Mouse (Mus musculus): ENCODE data around the gene Ghr. TPM values are rescaled to one million over a fixed set of nuclear protein-coding genes. Genes with fewer than 3 reads are reported as not detected.

Gene Ghr
- polyA plus RNA-seq, 1 experiment from 2014 or later: 10.7 TPM

DNA sequence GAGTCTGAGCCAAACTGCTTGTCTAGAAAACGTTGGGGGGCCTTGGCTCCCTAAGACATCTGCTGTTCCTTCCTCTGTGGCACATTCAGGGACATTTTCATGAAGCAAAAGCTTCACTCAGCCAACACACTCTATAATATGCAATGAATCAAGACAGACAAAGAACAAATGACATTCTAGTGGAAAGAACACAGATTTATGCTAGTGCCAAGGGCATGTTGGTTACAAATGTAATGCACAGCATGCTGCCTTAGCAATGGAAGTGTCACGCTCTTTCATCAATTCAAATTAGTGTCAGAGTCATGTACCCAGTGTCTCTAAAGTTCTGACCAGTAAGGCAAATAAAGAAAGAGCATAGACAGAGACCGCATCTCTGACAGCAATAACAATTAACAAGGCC is 187.6 kb downstream of the Ghr start:
- Histone ChIP-seq H3K27me3 (ENCODE audit: control insufficient read depth, insufficient read depth, low read length) (no peaks in the 10 kb centered on the region), H3K27ac (replicated peaks; ENCODE audit: low read depth, low read length) (no peak overlapping the region), H3K9ac (replicated peaks; ENCODE audit: low read length) (no peak overlapping the region), H3K9me3 (ENCODE audit: control insufficient read depth, low read length) (no peaks in the 10 kb centered on the region), H3K4me1 (ENCODE audit: control insufficient read depth, insufficient read depth, low read length) (no peaks in the 10 kb centered on the region), H3K36me3 (ENCODE audit: control insufficient read depth, insufficient read depth, low read length) (no peaks in the 10 kb centered on the region), H3K4me3 (replicated peaks; ENCODE audit: low read depth, low read length) (no peak overlapping the region), H3K4me2 (ENCODE audit: low read length) (no peak overlapping the region)
- 77% methylated on average over 3 of the region's 3 CpGs for WGBS
- DNase-seq (no peak), ATAC-seq (ENCODE audit: low FRiP score, low TSS enrichment) (no peak)

DNA sequence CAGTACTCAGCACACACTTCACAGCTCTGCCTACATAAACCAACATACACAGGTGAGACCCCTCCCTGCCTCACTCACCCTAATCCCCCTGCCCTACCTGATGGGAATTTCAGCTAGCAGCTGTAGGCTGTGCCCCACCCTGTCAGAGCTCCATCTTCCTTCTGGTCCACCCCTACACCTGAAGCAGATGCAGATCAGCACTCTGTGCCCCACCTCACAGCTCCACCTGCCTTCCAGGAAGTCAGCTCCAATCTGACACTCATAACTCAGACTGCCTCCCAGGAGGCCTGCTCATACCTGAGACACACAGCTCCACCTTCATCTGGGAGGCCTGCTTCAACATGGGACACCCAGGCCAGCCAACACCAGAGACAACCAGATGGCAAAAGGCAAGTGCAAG is 192.6 kb downstream of the Ghr start:
- Histone ChIP-seq H3K4me3 (replicated peaks; ENCODE audit: low read depth, low read length) (no peak overlapping the region), H3K27ac (replicated peaks; ENCODE audit: low read depth, low read length) (no peak overlapping the region), H3K9me3 (ENCODE audit: control insufficient read depth, low read length) (no peaks in the 10 kb centered on the region), H3K4me2 (ENCODE audit: low read length) (no peak overlapping the region), H3K4me1 (ENCODE audit: control insufficient read depth, insufficient read depth, low read length) (no peaks in the 10 kb centered on the region), H3K36me3 (ENCODE audit: control insufficient read depth, insufficient read depth, low read length) (no peaks in the 10 kb centered on the region), H3K27me3 (ENCODE audit: control insufficient read depth, insufficient read depth, low read length) (no peaks in the 10 kb centered on the region), H3K9ac (replicated peaks; ENCODE audit: low read length) (no peak overlapping the region)
- ATAC-seq (ENCODE audit: low FRiP score, low TSS enrichment): no peak
- no peak for DNase-seq

DNA sequence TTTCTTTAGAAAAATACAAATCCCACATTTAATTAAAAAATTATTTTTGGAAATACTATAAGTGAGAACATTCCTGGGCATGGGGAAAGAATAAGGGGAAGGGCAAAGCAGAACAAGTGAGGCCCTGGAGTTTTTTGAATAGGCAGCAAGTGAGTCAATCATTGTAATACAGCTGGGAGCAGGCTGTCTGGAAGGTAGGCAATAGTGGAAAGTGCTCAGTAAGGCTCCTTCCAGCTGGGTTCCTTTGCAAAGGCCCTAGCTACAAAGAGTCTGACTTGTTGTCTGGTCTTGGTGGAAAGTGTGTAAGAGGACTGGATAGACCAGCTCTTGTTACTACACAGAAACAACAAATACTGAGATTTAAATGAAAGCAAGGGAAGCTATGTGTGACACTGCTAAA is 194.3 kb downstream of the Ghr start:
- no peak overlapping the region for H3K4me2 ChIP-seq (ENCODE audit: low read length)
- no peak overlapping the region for H3K4me3 ChIP-seq (replicated peaks; ENCODE audit: low read depth, low read length)
- no peaks in the 10 kb centered on the region for H3K4me1 ChIP-seq (ENCODE audit: control insufficient read depth, insufficient read depth, low read length)
- no peaks in the 10 kb centered on the region for H3K27me3 ChIP-seq (ENCODE audit: control insufficient read depth, insufficient read depth, low read length)
- ATAC-seq (ENCODE audit: low FRiP score, low TSS enrichment) (no peak), DNase-seq (no peak)
- no peaks in the 10 kb centered on the region for H3K9me3 ChIP-seq (ENCODE audit: control insufficient read depth, low read length)
- H3K9ac ChIP-seq (replicated peaks; ENCODE audit: low read length): no peak overlapping the region
- no peaks in the 10 kb centered on the region for H3K36me3 ChIP-seq (ENCODE audit: control insufficient read depth, insufficient read depth, low read length)
- no peak overlapping the region for H3K27ac ChIP-seq (replicated peaks; ENCODE audit: low read depth, low read length)

DNA sequence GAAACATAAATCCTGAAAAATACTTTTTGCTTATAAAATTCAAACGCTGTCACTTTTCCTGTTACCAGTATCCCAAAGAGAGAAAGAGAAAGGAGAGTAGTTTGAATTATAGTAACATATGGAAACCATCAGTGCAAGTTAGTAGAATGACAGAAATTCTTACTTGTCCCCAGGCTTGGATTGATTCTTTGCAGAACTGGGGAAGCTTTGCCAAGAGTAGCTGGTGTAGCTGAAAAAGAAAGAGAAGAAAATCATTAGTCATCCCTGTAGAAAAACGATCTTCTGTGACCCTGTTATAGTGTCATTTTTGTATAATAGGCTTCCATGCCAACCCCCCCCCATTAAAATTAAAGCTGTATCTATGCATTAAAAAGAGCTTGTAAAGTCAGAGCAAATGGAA is 194.8 kb downstream of the Ghr start:
- no peak overlapping the region for H3K27ac ChIP-seq (replicated peaks; ENCODE audit: low read depth, low read length)
- 88% methylated on average over 2 of the region's 2 CpGs for WGBS
- no peaks in the 10 kb centered on the region for H3K36me3 ChIP-seq (ENCODE audit: control insufficient read depth, insufficient read depth, low read length)
- no peak overlapping the region for H3K4me3 ChIP-seq (replicated peaks; ENCODE audit: low read depth, low read length)
- H3K9me3 ChIP-seq (ENCODE audit: control insufficient read depth, low read length): no peaks in the 10 kb centered on the region
- DNase-seq (no peak), ATAC-seq (ENCODE audit: low FRiP score, low TSS enrichment) (no peak)
- no peaks in the 10 kb centered on the region for H3K27me3 ChIP-seq (ENCODE audit: control insufficient read depth, insufficient read depth, low read length)
- H3K4me2 ChIP-seq (ENCODE audit: low read length): no peak overlapping the region
- no peak overlapping the region for H3K9ac ChIP-seq (replicated peaks; ENCODE audit: low read length)
- no peaks in the 10 kb centered on the region for H3K4me1 ChIP-seq (ENCODE audit: control insufficient read depth, insufficient read depth, low read length)

GRCm38 (mm10) chr15:3383788-3384187 is 199.5 kb downstream of the Ghr start:
- H3K27ac ChIP-seq (replicated peaks; ENCODE audit: low read depth, low read length): no peak overlapping the region
- ATAC-seq (ENCODE audit: low FRiP score, low TSS enrichment) (no peak), DNase-seq (no peak)
- H3K36me3 ChIP-seq (ENCODE audit: control insufficient read depth, insufficient read depth, low read length): no peaks in the 10 kb centered on the region
- no peak overlapping the region for H3K4me2 ChIP-seq (ENCODE audit: low read length)
- no peaks in the 10 kb centered on the region for H3K4me1 ChIP-seq (ENCODE audit: control insufficient read depth, insufficient read depth, low read length)
- no peaks in the 10 kb centered on the region for H3K9me3 ChIP-seq (ENCODE audit: control insufficient read depth, low read length)
- no peaks in the 10 kb centered on the region for H3K27me3 ChIP-seq (ENCODE audit: control insufficient read depth, insufficient read depth, low read length)
- no peak overlapping the region for H3K4me3 ChIP-seq (replicated peaks; ENCODE audit: low read depth, low read length)
- WGBS: 72% methylated on average over 2 of the region's 2 CpGs
- no peak overlapping the region for H3K9ac ChIP-seq (replicated peaks; ENCODE audit: low read length)

DNA sequence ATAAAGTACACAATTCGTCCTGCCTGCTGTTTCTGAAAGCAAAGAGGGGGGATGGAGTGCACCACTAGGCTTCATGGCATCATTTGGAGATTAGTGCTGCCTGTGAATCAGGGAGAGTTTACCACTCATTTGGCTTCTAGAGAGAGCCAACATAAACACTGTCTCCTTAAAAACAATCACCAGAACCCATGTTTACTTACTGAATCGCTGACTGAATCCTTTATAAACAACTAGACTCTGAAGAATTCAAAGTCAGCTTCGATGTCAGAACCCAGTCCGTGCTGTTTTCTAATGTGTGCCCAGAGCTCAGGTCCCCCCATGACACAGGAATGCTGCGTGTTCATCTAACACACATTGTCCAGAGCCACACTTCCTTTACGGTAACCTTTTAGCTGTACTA is 201.9 kb downstream of the Ghr start:
- no peaks in the 10 kb centered on the region for H3K27me3 ChIP-seq (ENCODE audit: control insufficient read depth, insufficient read depth, low read length)
- no peaks in the 10 kb centered on the region for H3K9me3 ChIP-seq (ENCODE audit: control insufficient read depth, low read length)
- no peak overlapping the region for H3K4me3 ChIP-seq (replicated peaks; ENCODE audit: low read depth, low read length)
- H3K36me3 ChIP-seq (ENCODE audit: control insufficient read depth, insufficient read depth, low read length): no peaks in the 10 kb centered on the region
- DNase-seq (no peak), ATAC-seq (ENCODE audit: low FRiP score, low TSS enrichment) (no peak)
- no peak overlapping the region for H3K9ac ChIP-seq (replicated peaks; ENCODE audit: low read length)
- H3K27ac ChIP-seq (replicated peaks; ENCODE audit: low read depth, low read length): no peak overlapping the region
- no peaks in the 10 kb centered on the region for H3K4me1 ChIP-seq (ENCODE audit: control insufficient read depth, insufficient read depth, low read length)
- WGBS: 80% methylated on average over 6 of the region's 6 CpGs
- H3K4me2 ChIP-seq (ENCODE audit: low read length): no peak overlapping the region

DNA sequence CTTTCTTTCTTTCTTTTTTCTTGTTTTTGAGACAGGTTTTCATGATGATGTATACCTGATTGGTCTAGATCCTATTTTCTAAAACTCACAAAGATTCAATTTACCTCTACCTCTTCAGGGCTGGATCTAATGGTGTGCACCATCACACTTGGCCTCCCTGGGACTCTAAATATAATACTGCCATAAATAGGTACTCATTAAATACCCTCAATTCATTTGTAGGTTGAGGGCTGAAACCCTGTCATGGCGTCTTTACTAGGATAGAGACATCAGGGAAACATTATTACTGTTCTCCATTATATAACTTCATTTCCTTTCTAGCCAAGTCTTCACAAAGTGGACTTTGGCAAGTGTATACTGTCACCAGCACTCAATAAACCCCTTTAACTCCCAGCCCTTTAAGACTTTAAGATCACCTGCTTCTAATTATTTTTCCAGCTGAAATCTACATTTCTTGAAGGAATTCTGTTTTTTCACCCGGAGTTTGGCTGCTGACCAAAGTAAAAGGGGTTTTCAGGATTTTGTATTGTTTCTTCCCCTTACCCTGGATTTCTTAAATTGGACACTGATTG is 214.9 kb downstream of the Ghr start:
- H3K9me3 ChIP-seq (ENCODE audit: control insufficient read depth, low read length): no peaks in the 10 kb centered on the region
- no peak for DNase-seq
- no peak overlapping the region for H3K4me3 ChIP-seq (replicated peaks; ENCODE audit: low read depth, low read length)
- no peak for ATAC-seq (ENCODE audit: low FRiP score, low TSS enrichment)
- H3K27ac ChIP-seq (replicated peaks; ENCODE audit: low read depth, low read length): no peak overlapping the region
- H3K4me2 ChIP-seq (ENCODE audit: low read length): no peak overlapping the region
- WGBS: 94% methylated on average over 2 of the region's 2 CpGs
- no peak overlapping the region for H3K9ac ChIP-seq (replicated peaks; ENCODE audit: low read length)
- H3K27me3 ChIP-seq (ENCODE audit: control insufficient read depth, insufficient read depth, low read length): no peaks in the 10 kb centered on the region
- no peaks in the 10 kb centered on the region for H3K4me1 ChIP-seq (ENCODE audit: control insufficient read depth, insufficient read depth, low read length)
- H3K36me3 ChIP-seq (ENCODE audit: control insufficient read depth, insufficient read depth, low read length): no peaks in the 10 kb centered on the region

DNA sequence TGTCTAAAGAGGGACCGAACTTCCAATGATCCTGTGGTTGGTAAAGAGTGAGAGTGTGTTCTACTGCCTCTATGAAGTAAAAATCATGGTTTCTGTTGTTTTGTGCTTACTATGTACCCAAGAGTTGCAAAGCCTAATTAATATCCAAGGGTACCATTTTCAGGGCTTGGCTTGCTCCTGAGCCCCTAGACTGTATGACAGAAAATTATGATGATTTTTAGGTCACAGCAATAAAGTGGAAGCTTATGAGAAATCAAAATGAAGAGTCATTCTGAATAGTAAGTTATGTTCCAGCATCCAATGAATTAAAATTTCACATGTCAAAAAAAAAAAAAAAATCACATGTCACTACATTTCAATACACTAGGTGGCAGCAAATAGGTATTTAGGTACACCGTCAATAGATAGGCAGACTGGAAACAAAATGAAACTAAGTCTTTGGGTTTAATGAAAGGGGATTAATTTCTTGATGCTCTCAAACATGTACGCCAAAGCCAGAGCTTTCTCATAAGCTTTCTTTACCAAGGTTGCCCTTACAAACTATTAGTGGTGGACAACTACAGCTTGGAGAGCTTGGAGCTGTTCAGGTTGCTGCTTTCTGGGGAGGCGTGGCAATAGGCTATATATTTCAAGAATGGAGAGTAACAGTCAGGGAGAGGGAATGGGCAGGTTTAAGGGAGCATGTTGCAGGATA is 227.1 kb downstream of the Ghr start:
- 51% methylated on average over 4 of the region's 4 CpGs for WGBS
- peak; percentile 31; the same call in 1 of the 2 replicates for ATAC-seq (ENCODE audit: low FRiP score, low TSS enrichment)
- Histone ChIP-seq H3K36me3 (ENCODE audit: control insufficient read depth, insufficient read depth, low read length) (no peaks in the 10 kb centered on the region), H3K9me3 (ENCODE audit: control insufficient read depth, low read length) (no peaks in the 10 kb centered on the region), H3K4me2 (ENCODE audit: low read length) (peak overlapping the region; percentile 28), H3K9ac (replicated peaks; ENCODE audit: low read length) (no peak overlapping the region), H3K4me3 (replicated peaks; ENCODE audit: low read depth, low read length) (no peak overlapping the region), H3K27ac (replicated peaks; ENCODE audit: low read depth, low read length) (no peak overlapping the region), H3K4me1 (ENCODE audit: control insufficient read depth, insufficient read depth, low read length) (no peaks in the 10 kb centered on the region), H3K27me3 (ENCODE audit: control insufficient read depth, insufficient read depth, low read length) (no peaks in the 10 kb centered on the region)
- DNase-seq: peak; percentile 76

- H3K4me2 ChIP-seq (ENCODE audit: low read length): no peak overlapping the region
- ATAC-seq (ENCODE audit: low FRiP score, low TSS enrichment) (no peak), DNase-seq (no peak)
- H3K36me3 ChIP-seq (ENCODE audit: control insufficient read depth, insufficient read depth, low read length): no peaks in the 10 kb centered on the region
- no peaks in the 10 kb centered on the region for H3K27me3 ChIP-seq (ENCODE audit: control insufficient read depth, insufficient read depth, low read length)
- no peak overlapping the region for H3K4me3 ChIP-seq (replicated peaks; ENCODE audit: low read depth, low read length)
- 85% methylated on average over 2 of the region's 2 CpGs for WGBS
- no peak overlapping the region for H3K27ac ChIP-seq (replicated peaks; ENCODE audit: low read depth, low read length)
- no peak overlapping the region for H3K9ac ChIP-seq (replicated peaks; ENCODE audit: low read length)
- H3K9me3 ChIP-seq (ENCODE audit: control insufficient read depth, low read length): no peaks in the 10 kb centered on the region
- no peaks in the 10 kb centered on the region for H3K4me1 ChIP-seq (ENCODE audit: control insufficient read depth, insufficient read depth, low read length)
Observed at GRCm38 (mm10) chr15:3353696-3354095, 229.6 kb downstream of the Ghr start.

Measured in midbrain, embryonic 14.5 days (tissue).